Mouse (Mus musculus): ENCODE data around the gene Gng7.

GRCm38 (mm10) chr10:80956901-80957300, 57.8 kb downstream of the Gng7 start:
- TF ChIP-seq CTCF (IDR thresholded peaks at IDR 0.05) (no peak), POLR2A (IDR thresholded peaks at IDR 0.05; ENCODE audit: insufficient read depth, low read depth, low read length) (no peak)
